Mouse (Mus musculus) erythroblast, embryonic 14.5 days (primary cell): ENCODE data around the gene Fgf3.

Source experiments
- GATA1 ChIP-seq: IDR thresholded peaks from 2 replicates; pipeline ENCODE4 v1.6.1; 2012; ENCODE audit warnings: low read length, inconsistent platforms, mixed read lengths
- TAL1 ChIP-seq: IDR thresholded peaks from 3 replicates; pipeline ENCODE4 v1.6.1; 2012; ENCODE audit warnings: low read length, inconsistent platforms, mixed read lengths

GRCm38 (mm10) chr7:144857158-144857557 is 19.3 kb downstream of the Fgf3 start:
- TF ChIP-seq TAL1, result no peak
- no peak for TF ChIP-seq GATA1
